Mouse (Mus musculus) gastrocnemius, postnatal 36 days (tissue): ENCODE data around the gene Gdpd5. TPM values are rescaled to one million over a fixed set of nuclear protein-coding genes. Genes with fewer than 3 reads are reported as not detected.

Experiments used
- DNase-seq, 2 experiments: peaks; one replicate each; pipeline ENCODE4 v3.0.0; 2022
- intact Hi-C: fragments of 180-260 bp; cut with DNase I; formaldehyde crosslinking; loops from one replicate; pipeline ENCODE4 v1.15.1; 2025
- total RNA-seq, 2 experiments: library from RNA; stranded (reverse); gene quantifications; 2 replicates each; pipeline ENCODE4 v1.2.3; 2021

The Gdpd5 gene
- total RNA-seq, 2 experiments from 2014 or later, result 2.6 to 4.6 TPM

GRCm38 (mm10) chr7:99434672-99435250, 53.5 kb downstream of the Gdpd5 start:
- intact Hi-C loops, result no loop called here
- no peak for DNase-seq

- no peak for DNase-seq
- intact Hi-C loops, result no loop called here
Observed at GRCm38 (mm10) chr7:99436530-99436929, 55.3 kb downstream of the Gdpd5 start.

- intact Hi-C loops, result no loop called here
- DNase-seq, result no peak
Observed at GRCm38 (mm10) chr7:99438881-99439280, 57.7 kb downstream of the Gdpd5 start.

GRCm38 (mm10) chr7:99441534-99442072, 60.4 kb downstream of the Gdpd5 start:
- intact Hi-C loops, result no loop called here
- peak in 1 of 2 experiments; percentile 35 for DNase-seq

GRCm38 (mm10) chr7:99443164-99443563, 62.0 kb downstream of the Gdpd5 start:
- no peak for DNase-seq
- intact Hi-C loops, result no loop called here

GRCm38 (mm10) chr7:99444012-99444411, 62.8 kb downstream of the Gdpd5 start:
- intact Hi-C loops, result no loop called here

GRCm38 (mm10) chr7:99445833-99446232, 64.6 kb downstream of the Gdpd5 start:
- no peak for DNase-seq
- intact Hi-C loops, result no loop called here

More at GRCm38 (mm10) chr7:99444012-99444411, 62.8 kb downstream of the Gdpd5 start:
- DNase-seq, result no peak

- no peak for DNase-seq
- intact Hi-C loops, result no loop called here
Observed at GRCm38 (mm10) chr7:99447323-99447722, 66.1 kb downstream of the Gdpd5 start.

GRCm38 (mm10) chr7:99448619-99449018, 67.4 kb downstream of the Gdpd5 start:
- intact Hi-C loops, result no loop called here

GRCm38 (mm10) chr7:99449063-99449462, 67.8 kb downstream of the Gdpd5 start:
- DNase-seq, result no peak
- intact Hi-C loops, result no loop called here

More at GRCm38 (mm10) chr7:99448619-99449018, 67.4 kb downstream of the Gdpd5 start:
- no peak for DNase-seq

GRCm38 (mm10) chr7:99449751-99450150, 68.5 kb downstream of the Gdpd5 start:
- intact Hi-C loops, result loop anchor here (1.0 kb wide), 1 partner anchor 73 kb away; no protein-coding TSS in a partner anchor
- DNase-seq, result no peak

GRCm38 (mm10) chr7:99450703-99451102, 69.5 kb downstream of the Gdpd5 start:
- intact Hi-C loops, result loop anchor here (1.0 kb wide), 1 partner anchor 74 kb away; no protein-coding TSS in a partner anchor
- peak in 1 of 2 experiments; percentile 25 for DNase-seq

GRCm38 (mm10) chr7:99452859-99453258, 71.6 kb downstream of the Gdpd5 start:
- DNase-seq, result no peak
- intact Hi-C loops, result loop anchor here (2.0 kb wide), 1 partner anchor 120 kb away; no protein-coding TSS in a partner anchor

- DNase-seq, result no peak
- intact Hi-C loops, result no loop called here
Observed at GRCm38 (mm10) chr7:99454044-99454443, 72.8 kb downstream of the Gdpd5 start.

- DNase-seq, result no peak
- intact Hi-C loops, result no loop called here
Observed at GRCm38 (mm10) chr7:99458849-99459248, 77.6 kb downstream of the Gdpd5 start.

GRCm38 (mm10) chr7:99459888-99460652, 78.9 kb downstream of the Gdpd5 start:
- DNase-seq, result no peak
- intact Hi-C loops, result no loop called here

GRCm38 (mm10) chr7:99463120-99463519, 81.9 kb downstream of the Gdpd5 start:
- no peak for DNase-seq
- intact Hi-C loops, result no loop called here

- intact Hi-C loops, result no loop called here
- no peak for DNase-seq
Observed at GRCm38 (mm10) chr7:99465811-99466210, 84.6 kb downstream of the Gdpd5 start, which contains the start of gene Klhl35. Klhl35 (plus strand) TSS chr7:99466004.

- no peak for DNase-seq
- intact Hi-C loops, result no loop called here
Observed at GRCm38 (mm10) chr7:99467916-99468282, 86.7 kb downstream of the Gdpd5 start.

GRCm38 (mm10) chr7:99468283-99469132, 87.3 kb downstream of the Gdpd5 start:
- intact Hi-C loops, result no loop called here
- DNase-seq, result peak; percentile 36 to 39
